Mouse (Mus musculus) embryonic fibroblast, embryonic 13.5 days (primary cell): ENCODE results near the gene Klhl26.

ENCODE experiments used
- CTCF ChIP-seq: IDR thresholded peaks from 2 replicates; pipeline ENCODE4 v1.5.1; 2011; ENCODE audit warnings: mild to moderate bottlenecking, control low read depth, low read length, moderate library complexity, borderline replicate concordance; ENCODE audit not compliant: insufficient read depth
- POLR2A ChIP-seq: IDR thresholded peaks from 2 replicates; pipeline ENCODE4 v1.6.1; 2011; ENCODE audit warnings: low read depth, mild to moderate bottlenecking, control low read depth, low read length, moderate library complexity

DNA sequence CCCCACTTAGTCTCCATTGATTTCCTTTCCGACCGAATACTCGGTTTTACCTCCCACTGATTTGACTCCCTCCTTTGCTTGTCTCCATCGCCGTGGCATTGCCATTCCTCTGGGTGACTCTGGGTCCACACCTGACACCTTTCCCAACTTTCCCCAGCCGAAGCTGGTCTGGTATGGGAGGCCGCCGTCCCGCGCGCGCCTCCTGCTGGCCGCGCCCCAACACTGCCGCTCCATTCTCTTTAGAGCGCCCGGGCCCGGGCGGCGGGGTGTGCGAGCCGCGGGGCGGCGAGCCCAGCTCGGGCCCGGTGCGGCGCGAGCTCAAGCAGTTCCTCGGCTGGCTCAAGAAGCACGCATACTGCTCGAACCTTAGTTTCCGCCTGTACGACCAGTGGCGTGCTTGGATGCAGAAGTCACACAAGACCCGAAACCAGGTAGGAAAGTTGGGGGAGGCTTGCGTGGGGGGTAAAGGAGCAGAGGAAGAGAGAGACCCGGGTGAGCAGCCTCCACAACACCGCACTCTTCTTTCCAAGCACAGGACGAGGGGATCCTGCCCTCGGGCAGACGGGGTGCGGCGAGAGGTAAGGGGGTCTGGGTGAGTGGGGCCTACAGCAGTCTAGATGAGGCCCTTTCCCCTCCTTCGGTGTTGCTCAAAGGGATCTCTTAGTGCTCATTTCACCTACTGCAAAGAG is 26.4 kb upstream of the Klhl26 start:
- TF ChIP-seq CTCF (peak; percentile 57), POLR2A (no peak)
